Mouse (Mus musculus) liver, postnatal 0 days (tissue): ENCODE measurements at regions not wholly inside any gene's neighbourhood (a gene's known extent, or its start where the extent isn't known, plus 50 kb on each side); places are given as distances from the start of the nearest gene placed in this dataset.

ENCODE experiments used
- CTCF ChIP-seq: sonication (generic); IDR thresholded peaks from 2 replicates; pipeline ENCODE4 v1.5.1; 2016; ENCODE audit warnings: antibody characterized with exemption, low read depth
- EP300 ChIP-seq: IDR thresholded peaks from 2 replicates; pipeline ENCODE4 v1.6.1; 2016; ENCODE audit warnings: antibody characterized with exemption, low read depth, mild to moderate bottlenecking

DNA sequence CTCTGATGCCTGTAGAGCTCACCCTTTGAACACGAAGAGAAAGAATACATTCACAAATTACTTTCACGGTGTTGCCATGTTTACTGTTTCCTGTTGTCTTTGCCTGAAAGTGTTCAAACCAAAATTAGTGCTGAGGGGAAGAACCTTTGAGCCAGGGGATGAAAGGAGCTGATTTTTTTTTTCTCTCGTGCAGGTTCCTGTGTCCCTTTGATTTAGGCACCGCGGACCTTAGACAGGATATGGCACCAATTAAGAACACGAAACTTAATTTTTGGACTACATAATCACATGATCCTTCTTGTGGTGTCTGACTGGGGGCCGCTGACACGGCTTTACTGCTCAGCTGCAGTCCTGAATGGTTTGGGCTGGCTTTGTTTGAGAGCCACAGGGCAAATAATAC is 322.4 kb downstream of the Mtx2 start:
- TF ChIP-seq CTCF, result no peak
- TF ChIP-seq EP300, result no peak
